Mouse (Mus musculus) kidney, postnatal 0 days (tissue): ENCODE data around the gene Chd3. TPM values are rescaled to one million over a fixed set of nuclear protein-coding genes. Genes with fewer than 3 reads are reported as not detected.

ENCODE experiments used
- ATAC-seq: fragments of 200-750 bp; cut with Nextera tagmentation; replicated peaks from 2 replicates; pipeline ENCODE4 v1.8.0; 2017; ENCODE audit warnings: low read depth, moderate number of reproducible peaks, moderate TSS enrichment, moderate library complexity; ENCODE audit not compliant: low FRiP score
- DNase-seq: peaks from one replicate; pipeline ENCODE4 v3.0.0-alpha.2; 2016; ENCODE audit warnings: low spot score
- H3K27ac ChIP-seq: fragments of 300-500 bp; sonication (generic); 2 replicates; pipeline ENCODE4 v1.5.1; 2014; ENCODE audit warnings: mild to moderate bottlenecking
- H3K27me3 ChIP-seq: fragments of 300-500 bp; sonication (generic); 2 replicates; pipeline ENCODE4 v1.6.1; 2014; ENCODE audit warnings: low read length, mixed read lengths; ENCODE audit not compliant: insufficient read depth
- H3K36me3 ChIP-seq: fragments of 300-500 bp; sonication (generic); 2 replicates; pipeline ENCODE4 v1.6.1; 2014; ENCODE audit warnings: low read length, mixed read lengths; ENCODE audit not compliant: insufficient read depth
- H3K4me1 ChIP-seq: fragments of 300-500 bp; sonication (generic); replicated peaks from 2 replicates; pipeline ENCODE4 v1.6.1; 2014; ENCODE audit warnings: antibody characterized with exemption, low read length, mixed read lengths; ENCODE audit not compliant: insufficient read depth
- H3K4me2 ChIP-seq: fragments of 300-500 bp; sonication (generic); 2 replicates; pipeline ENCODE4 v1.6.1; 2014; ENCODE audit warnings: mild to moderate bottlenecking, low read length, moderate library complexity, mixed read lengths
- H3K4me3 ChIP-seq: fragments of 300-500 bp; sonication (generic); replicated peaks from 2 replicates; pipeline ENCODE4 v1.5.1; 2014; ENCODE audit warnings: low read depth, low read length
- H3K9ac ChIP-seq: fragments of 300-500 bp; sonication (generic); 2 replicates; pipeline ENCODE4 v1.6.1; 2014; ENCODE audit warnings: low read depth, low read length
- H3K9me3 ChIP-seq: fragments of 300-500 bp; sonication (generic); replicated peaks from 2 replicates; pipeline ENCODE4 v1.6.1; 2016; ENCODE audit warnings: low read length, inconsistent platforms, mixed read lengths
- CTCF ChIP-seq: IDR thresholded peaks from 2 replicates; pipeline ENCODE4 v1.5.1; 2016; ENCODE audit warnings: antibody characterized with exemption, low read depth, mild to moderate bottlenecking, moderate library complexity
- WGBS: fragments of 180-500 bp; shearing (Covaris S2); extraction: QIAGEN DNeasy Blood & Tissue Kit; methylation state at CpG from one replicate; pipeline ENCODE4 v1.1.7; 2014; 5-methylcytosine and 5-hydroxymethylcytosine counted together
- polyA plus RNA-seq: library from polyadenylated mRNA; unstranded; fragments of >200 nt; fragmentation: Nextera tagmentation; extraction: Ambion mirVana; gene quantifications from 2 replicates; pipeline ENCODE4 v1.2.1, GENCODE M21; 2015

The Chd3 gene
- polyA plus RNA-seq, 1 experiment from 2014 or later: 38.0 TPM

DNA sequence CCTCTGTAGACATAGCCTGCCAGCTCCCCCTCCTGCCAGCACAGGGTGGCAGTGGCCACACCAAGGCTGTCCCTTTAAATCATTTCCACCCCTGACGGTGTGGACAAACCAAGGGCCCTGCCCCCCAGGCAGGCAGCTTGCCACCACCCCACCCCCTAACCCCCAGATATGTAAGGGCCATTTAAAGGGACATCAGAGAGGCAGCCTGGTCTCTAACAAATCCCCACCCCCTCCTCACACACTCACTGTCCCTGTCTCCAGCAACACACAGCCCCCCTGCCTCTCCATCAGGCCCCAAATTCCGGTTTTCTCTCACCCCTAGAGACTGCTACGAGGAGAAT lies 46.1 kb upstream of the Chd3 start:
- 0% methylated on average over 3 of the region's 3 CpGs for WGBS
- DNase-seq: peak; percentile 79
- Histone ChIP-seq H3K9me3 (no peaks in the 10 kb centered on the region), H3K9ac (peak overlapping the region; percentile 90), H3K27me3 (no peaks in the 10 kb centered on the region), H3K27ac (peak overlapping the region; percentile 99), H3K4me3 (peak overlapping the region; percentile 73), H3K4me1 (peaks cover 45% of the 10 kb centered on the region), H3K36me3 (no peaks in the 10 kb centered on the region), H3K4me2 (peak overlapping the region; percentile 95)
- ATAC-seq: peak; percentile 5; the same call in 1 of the 2 replicates
- TF ChIP-seq CTCF: peak; percentile 38; the same call in 1 of the 2 replicates

DNA sequence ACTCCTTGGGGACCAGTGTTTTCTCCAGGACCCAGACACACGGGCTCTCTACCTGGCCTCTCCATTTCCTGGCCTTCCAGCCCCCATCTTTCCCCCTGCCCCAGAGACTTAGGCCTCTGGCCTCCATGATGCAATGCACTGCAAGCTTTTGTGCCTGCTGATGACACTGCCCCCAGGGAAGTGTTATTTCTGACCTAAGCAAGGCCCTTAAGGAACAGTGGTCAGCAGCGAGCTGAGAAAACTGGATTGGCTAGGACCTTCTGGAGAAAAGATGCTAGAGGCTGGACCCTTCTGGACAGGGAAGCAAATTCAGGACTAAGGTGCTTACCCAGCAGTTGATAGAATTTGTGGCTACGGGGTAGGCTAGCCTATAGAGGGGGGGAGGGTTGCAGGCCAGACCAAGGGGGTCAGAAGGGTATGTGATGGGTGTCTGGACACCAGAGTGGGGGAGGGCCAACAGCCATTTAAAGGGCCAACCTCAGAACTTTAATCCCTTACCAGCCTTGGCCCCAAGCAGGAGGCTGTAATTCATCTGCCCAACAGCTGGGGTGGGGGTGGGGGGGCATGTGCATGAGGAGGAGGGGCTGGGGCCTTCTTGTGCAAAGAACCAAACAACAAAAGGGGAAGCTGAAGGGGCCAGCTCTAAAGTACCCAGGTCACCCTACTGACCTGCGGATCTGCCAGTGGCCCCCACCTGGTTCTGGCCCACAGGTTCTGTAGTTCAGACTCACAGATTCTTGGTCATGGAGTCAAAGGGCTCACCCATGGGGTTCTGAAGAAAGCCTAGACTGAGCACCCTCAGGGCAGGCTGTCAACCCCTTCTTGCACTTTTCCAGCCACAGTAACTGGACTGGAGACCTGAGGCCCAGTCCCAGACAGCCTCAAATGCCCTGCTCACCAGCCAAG lies 45.5 kb upstream of the Chd3 start:
- peak overlapping the region; percentile 73 for H3K4me3 ChIP-seq
- no peaks in the 10 kb centered on the region for H3K27me3 ChIP-seq
- H3K36me3 ChIP-seq: no peaks in the 10 kb centered on the region
- ATAC-seq (no peak), DNase-seq (no peak)
- peak overlapping the region; percentile 90 for H3K9ac ChIP-seq
- H3K4me1 ChIP-seq: peaks cover 44% of the 10 kb centered on the region
- H3K9me3 ChIP-seq: no peaks in the 10 kb centered on the region
- peak overlapping the region; percentile 99 for H3K27ac ChIP-seq
- no peak for TF ChIP-seq CTCF
- 14% methylated on average over 4 of the region's 4 CpGs for WGBS
- H3K4me2 ChIP-seq: peak overlapping the region; percentile 95

DNA sequence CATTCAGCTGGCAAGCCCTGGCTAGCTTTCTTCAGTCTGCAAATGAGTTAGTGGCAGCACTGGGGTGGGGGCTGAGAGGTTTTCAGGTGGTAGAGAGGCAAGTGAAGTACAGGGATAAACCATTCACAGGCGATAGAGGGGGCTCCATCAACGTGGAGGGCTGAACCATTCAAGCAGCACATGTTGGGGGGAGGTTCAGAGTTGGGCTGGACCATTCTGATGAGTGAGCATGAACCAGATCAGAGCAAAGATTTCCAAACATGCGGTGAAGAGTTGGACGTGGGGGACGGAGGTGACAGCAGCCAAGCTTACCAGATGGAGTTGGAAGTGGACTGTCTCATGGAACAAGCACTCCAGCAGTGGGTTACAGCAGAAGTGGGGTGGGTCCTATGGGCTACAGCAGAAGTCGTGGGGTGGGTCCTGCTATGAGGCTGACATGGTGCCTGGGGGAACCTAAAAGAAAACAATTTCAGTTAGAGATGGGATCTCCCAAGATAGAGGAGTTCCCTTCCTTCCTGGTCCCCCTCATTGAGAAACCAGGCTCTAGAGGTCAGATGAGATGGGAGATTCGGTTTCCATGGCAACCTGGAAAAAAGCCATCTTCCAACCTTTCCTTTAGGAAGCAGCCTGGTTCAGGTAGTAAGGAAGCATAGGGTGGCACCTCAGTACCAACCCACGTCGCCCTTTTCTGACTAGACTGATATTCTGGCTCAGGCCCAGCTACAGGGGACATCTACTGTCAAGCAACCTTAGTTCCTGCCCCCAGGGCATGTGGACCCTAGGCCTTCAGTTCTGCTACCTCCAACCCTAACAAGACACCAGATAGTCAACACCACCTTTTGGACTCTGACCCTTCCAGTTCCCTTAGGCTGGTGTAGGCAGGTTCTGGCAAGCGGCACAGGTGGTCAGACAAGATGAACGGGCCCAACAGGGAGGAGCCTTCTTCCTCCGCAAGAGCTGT lies 44.3 kb upstream of the Chd3 start, which contains the start of gene Kdm6b:
Gene Kdm6b, minus strand, starts transcription at position 455 of the 961 bp plus-strand sequence.
- Histone ChIP-seq H3K4me3 (peak within 1 kb of the TSS; percentile 73), H3K36me3 (no peaks in the 10 kb centered on the region), H3K4me1 (peaks cover 40% of the 10 kb centered on the region), H3K27me3 (no peaks in the 10 kb centered on the region), H3K27ac (peak within 1 kb of the TSS; percentile 99), H3K4me2 (peak within 1 kb of the TSS; percentile 98), H3K9me3 (no peaks in the 10 kb centered on the region), H3K9ac (peak within 1 kb of the TSS; percentile 90; the same call in 1 of the 2 replicates)
- peak; percentile 78 for DNase-seq
- no peak for ATAC-seq
- 25% methylated on average over 12 of the region's 12 CpGs for WGBS
- peak; percentile 16; the same call in 1 of the 2 replicates for TF ChIP-seq CTCF

DNA sequence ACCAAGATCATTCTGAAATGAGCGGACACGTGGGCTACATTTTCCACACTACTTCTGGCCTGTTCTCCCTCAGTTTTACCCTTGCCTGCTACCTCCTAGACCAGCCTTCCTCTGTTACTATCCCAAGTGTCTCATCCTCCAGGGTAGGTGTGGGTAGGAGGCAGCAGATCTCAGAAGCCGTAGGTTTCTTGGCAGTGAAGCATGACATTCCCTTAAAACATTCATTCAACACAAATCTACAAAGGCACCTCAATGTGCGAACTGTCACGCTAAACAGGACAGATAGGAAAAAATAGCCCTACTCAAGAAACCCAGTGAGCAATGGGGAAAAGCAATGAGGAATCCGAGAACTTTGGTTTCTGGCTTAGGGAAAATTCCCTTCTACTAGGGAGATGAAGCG lies 43.3 kb upstream of the Chd3 start:
- H3K4me3 ChIP-seq: no peak overlapping the region
- no peaks in the 10 kb centered on the region for H3K9me3 ChIP-seq
- no peak for DNase-seq
- peaks cover 48% of the 10 kb centered on the region for H3K4me1 ChIP-seq
- peak overlapping the region; percentile 98; the same call in 1 of the 2 replicates for H3K4me2 ChIP-seq
- peak overlapping the region; percentile 35; the same call in 1 of the 2 replicates for H3K9ac ChIP-seq
- ATAC-seq: no peak
- H3K27ac ChIP-seq: peak overlapping the region; percentile 99; the same call in 1 of the 2 replicates
- peaks cover 5% of the 10 kb centered on the region for H3K36me3 ChIP-seq
- 52% methylated on average over 7 of the region's 7 CpGs for WGBS
- no peaks in the 10 kb centered on the region for H3K27me3 ChIP-seq
- no peak for TF ChIP-seq CTCF

DNA sequence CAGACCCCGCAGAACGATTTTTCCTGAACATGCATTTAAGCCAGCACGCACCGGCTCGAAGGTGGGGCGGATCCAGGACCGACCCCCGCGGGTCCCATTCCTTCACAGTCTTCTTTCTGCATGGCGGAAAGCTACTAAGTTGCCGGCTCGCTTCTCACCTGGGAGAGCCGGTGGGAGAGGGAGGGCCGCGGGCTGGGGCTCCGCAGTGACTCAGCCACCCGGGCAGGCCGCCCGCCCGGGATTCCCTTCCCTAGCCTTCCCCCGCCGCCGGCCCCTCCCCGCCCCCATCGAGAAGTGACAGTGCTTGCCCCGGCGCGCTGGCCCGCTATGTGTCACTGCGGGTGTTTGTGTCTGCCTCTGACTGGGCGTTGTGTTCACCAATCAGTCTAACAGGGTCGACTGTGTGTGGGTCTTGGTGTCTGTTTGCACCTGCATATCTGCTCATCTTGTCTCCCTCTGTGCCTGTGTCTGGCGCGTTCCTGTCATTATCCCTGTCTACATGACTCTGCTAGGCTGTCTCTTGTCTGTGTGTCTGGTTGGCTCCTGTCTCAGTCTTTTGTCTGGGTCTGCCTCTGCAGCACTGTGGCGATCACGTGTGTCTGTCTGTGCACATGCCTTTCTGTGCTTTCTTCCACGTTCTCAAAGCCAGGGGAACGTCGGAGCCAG lies 42.5 kb upstream of the Chd3 start:
- Histone ChIP-seq H3K27me3 (no peaks in the 10 kb centered on the region), H3K9me3 (no peaks in the 10 kb centered on the region), H3K36me3 (peaks cover 14% of the 10 kb centered on the region), H3K4me3 (peak overlapping the region; percentile 82), H3K4me2 (peak overlapping the region; percentile 98), H3K4me1 (peaks cover 43% of the 10 kb centered on the region), H3K9ac (peak overlapping the region; percentile 86), H3K27ac (peak overlapping the region; percentile 99)
- no peak for TF ChIP-seq CTCF
- 2% methylated on average over 39 of the region's 39 CpGs for WGBS
- ATAC-seq (no peak), DNase-seq (peak; percentile 71)
